Mouse (Mus musculus): ENCODE data around the gene Mr1. TPM values are rescaled to one million over a fixed set of nuclear protein-coding genes. Genes with fewer than 3 reads are reported as not detected.

The Mr1 gene
- polyA plus RNA-seq, 1 experiment from 2014 or later, result 3.1 TPM

GRCm38 (mm10) chr1:155096620-155097261, 49.9 kb downstream of the Mr1 start:
- 84% methylated on average over 4 of the region's 4 CpGs for WGBS
- H3K27ac ChIP-seq (replicated peaks; ENCODE audit: low read depth, low read length), result no peak overlapping the region
- H3K36me3 ChIP-seq (ENCODE audit: control insufficient read depth, insufficient read depth, low read length), result no peaks in the 10 kb centered on the region
- ATAC-seq (ENCODE audit: insufficient number of reproducible peaks, low FRiP score, low TSS enrichment, low read depth) (no peak), DNase-seq (ENCODE audit: low spot score) (no peak)
- no peaks in the 10 kb centered on the region for H3K27me3 ChIP-seq (ENCODE audit: control insufficient read depth, insufficient read depth, low read length)
- H3K4me3 ChIP-seq (ENCODE audit: low read depth, low read length), result no peak overlapping the region
- peaks cover 18% of the 10 kb centered on the region for H3K4me1 ChIP-seq (ENCODE audit: control insufficient read depth, insufficient read depth, low read length)
- peak overlapping the region; percentile 83; the same call in 1 of the 2 replicates for H3K4me2 ChIP-seq (ENCODE audit: low read depth, severe bottlenecking)
- no peak overlapping the region for H3K9ac ChIP-seq (ENCODE audit: low read length)
- no peaks in the 10 kb centered on the region for H3K9me3 ChIP-seq (ENCODE audit: control insufficient read depth, low read length)

- Histone ChIP-seq H3K9ac (ENCODE audit: low read length) (no peak overlapping the region), H3K27me3 (ENCODE audit: control insufficient read depth, insufficient read depth, low read length) (no peaks in the 10 kb centered on the region), H3K4me1 (ENCODE audit: control insufficient read depth, insufficient read depth, low read length) (peaks cover 24% of the 10 kb centered on the region), H3K9me3 (ENCODE audit: control insufficient read depth, low read length) (no peaks in the 10 kb centered on the region), H3K27ac (replicated peaks; ENCODE audit: low read depth, low read length) (no peak overlapping the region), H3K36me3 (ENCODE audit: control insufficient read depth, insufficient read depth, low read length) (no peaks in the 10 kb centered on the region), H3K4me2 (ENCODE audit: low read depth, severe bottlenecking) (no peak overlapping the region), H3K4me3 (ENCODE audit: low read depth, low read length) (no peak overlapping the region)
- WGBS, result 56% methylated on average over 9 of the region's 9 CpGs
- ATAC-seq (ENCODE audit: insufficient number of reproducible peaks, low FRiP score, low TSS enrichment, low read depth) (no peak), DNase-seq (ENCODE audit: low spot score) (no peak)
Observed at GRCm38 (mm10) chr1:155093971-155094707, 52.5 kb downstream of the Mr1 start.

DNA sequence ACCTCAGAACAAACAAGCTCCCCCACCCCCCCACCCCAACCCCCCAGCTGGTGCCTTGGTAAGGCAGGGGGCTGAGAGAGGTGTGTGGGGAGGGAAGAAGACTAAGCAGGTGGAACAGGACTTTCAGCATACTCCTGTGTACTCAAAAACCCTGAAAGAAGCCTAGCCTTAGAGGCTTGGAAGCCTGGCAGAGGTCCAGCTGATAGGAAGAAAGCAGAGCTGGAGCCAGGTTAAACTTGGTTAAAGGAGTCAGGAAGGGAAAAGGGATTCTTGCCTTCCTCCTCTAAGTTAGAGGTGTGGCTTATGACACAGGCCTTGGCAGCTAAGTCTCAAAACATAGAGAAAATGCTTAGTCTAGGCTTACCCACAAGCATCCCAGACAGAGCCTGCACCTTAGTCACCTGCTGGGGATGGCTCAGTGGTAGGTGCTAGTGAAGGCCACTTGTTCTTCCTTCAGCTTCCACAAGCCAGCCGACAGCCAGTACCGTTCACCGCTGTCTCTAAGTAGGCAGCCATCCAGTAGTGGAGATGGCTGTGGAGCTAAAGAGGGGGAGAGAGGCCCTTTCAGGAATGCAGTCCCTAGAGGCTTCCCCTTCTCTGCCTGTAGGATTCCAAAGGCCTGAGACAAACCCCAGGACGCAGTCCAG, 53.3 kb downstream of the Mr1 start:
- Histone ChIP-seq H3K4me1 (ENCODE audit: control insufficient read depth, insufficient read depth, low read length) (peaks cover 27% of the 10 kb centered on the region), H3K9ac (ENCODE audit: low read length) (no peak overlapping the region), H3K9me3 (ENCODE audit: control insufficient read depth, low read length) (no peaks in the 10 kb centered on the region), H3K4me2 (ENCODE audit: low read depth, severe bottlenecking) (no peak overlapping the region), H3K4me3 (ENCODE audit: low read depth, low read length) (no peak overlapping the region), H3K36me3 (ENCODE audit: control insufficient read depth, insufficient read depth, low read length) (no peaks in the 10 kb centered on the region), H3K27me3 (ENCODE audit: control insufficient read depth, insufficient read depth, low read length) (no peaks in the 10 kb centered on the region), H3K27ac (replicated peaks; ENCODE audit: low read depth, low read length) (no peak overlapping the region)
- WGBS, result 50% methylated on average over 4 of the region's 4 CpGs
- no peak for ATAC-seq (ENCODE audit: insufficient number of reproducible peaks, low FRiP score, low TSS enrichment, low read depth)
- DNase-seq (ENCODE audit: low spot score), result no peak

GRCm38 (mm10) chr1:155091842-155092800, 54.5 kb downstream of the Mr1 start:
- no peak overlapping the region for H3K4me3 ChIP-seq (ENCODE audit: low read depth, low read length)
- H3K4me2 ChIP-seq (ENCODE audit: low read depth, severe bottlenecking), result peak overlapping the region; percentile 8; the same call in 1 of the 2 replicates
- H3K27me3 ChIP-seq (ENCODE audit: control insufficient read depth, insufficient read depth, low read length), result no peaks in the 10 kb centered on the region
- H3K4me1 ChIP-seq (ENCODE audit: control insufficient read depth, insufficient read depth, low read length), result peaks cover 25% of the 10 kb centered on the region
- H3K9me3 ChIP-seq (ENCODE audit: control insufficient read depth, low read length), result no peaks in the 10 kb centered on the region
- peak overlapping the region; percentile 75 for H3K27ac ChIP-seq (replicated peaks; ENCODE audit: low read depth, low read length)
- no peaks in the 10 kb centered on the region for H3K36me3 ChIP-seq (ENCODE audit: control insufficient read depth, insufficient read depth, low read length)
- H3K9ac ChIP-seq (ENCODE audit: low read length), result no peak overlapping the region
- ATAC-seq (ENCODE audit: insufficient number of reproducible peaks, low FRiP score, low TSS enrichment, low read depth) (peak; percentile 67), DNase-seq (ENCODE audit: low spot score) (peak; percentile 65)
- WGBS, result 14% methylated on average over 14 of the region's 14 CpGs

DNA sequence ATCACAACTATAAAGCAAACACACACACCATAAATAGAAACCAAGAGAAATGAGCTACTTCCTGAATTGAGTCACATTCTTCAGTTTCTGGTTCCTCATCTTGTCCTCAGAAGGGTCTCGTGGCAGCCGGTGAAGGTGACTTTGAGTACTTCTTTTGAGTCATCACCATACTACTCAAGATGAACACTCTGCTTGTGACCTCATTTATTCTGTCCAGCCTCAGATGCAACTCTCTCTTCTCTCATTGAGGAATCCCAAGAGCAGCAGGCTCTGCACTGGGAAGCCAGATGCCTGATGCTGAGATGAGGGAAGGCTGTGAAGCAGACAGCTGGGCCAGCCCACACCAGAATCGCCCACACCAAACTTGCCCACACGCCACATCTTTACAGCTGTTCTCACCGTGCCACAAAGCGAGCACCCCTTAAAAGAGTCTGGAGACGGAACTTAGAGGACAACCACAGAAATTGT, 55.2 kb downstream of the Mr1 start:
- Histone ChIP-seq H3K4me2 (ENCODE audit: low read depth, severe bottlenecking) (0 out of 2 replicates have a peak overlapping the region, but pooled peaks have one; percentile 8), H3K4me1 (ENCODE audit: control insufficient read depth, insufficient read depth, low read length) (peaks cover 31% of the 10 kb centered on the region), H3K9ac (ENCODE audit: low read length) (no peak overlapping the region), H3K36me3 (ENCODE audit: control insufficient read depth, insufficient read depth, low read length) (no peaks in the 10 kb centered on the region), H3K4me3 (ENCODE audit: low read depth, low read length) (no peak overlapping the region), H3K9me3 (ENCODE audit: control insufficient read depth, low read length) (no peaks in the 10 kb centered on the region), H3K27ac (replicated peaks; ENCODE audit: low read depth, low read length) (peak overlapping the region; percentile 75; the same call in 1 of the 2 replicates), H3K27me3 (ENCODE audit: control insufficient read depth, insufficient read depth, low read length) (no peaks in the 10 kb centered on the region)
- ATAC-seq (ENCODE audit: insufficient number of reproducible peaks, low FRiP score, low TSS enrichment, low read depth) (no peak), DNase-seq (ENCODE audit: low spot score) (no peak)
- WGBS, result 72% methylated on average over 7 of the region's 7 CpGs

- H3K4me2 ChIP-seq (ENCODE audit: low read depth, severe bottlenecking), result no peak overlapping the region
- H3K9ac ChIP-seq (ENCODE audit: low read length), result no peak overlapping the region
- 59% methylated on average over 1 of the region's 1 CpGs for WGBS
- H3K4me1 ChIP-seq (ENCODE audit: control insufficient read depth, insufficient read depth, low read length), result peaks cover 38% of the 10 kb centered on the region
- no peaks in the 10 kb centered on the region for H3K27me3 ChIP-seq (ENCODE audit: control insufficient read depth, insufficient read depth, low read length)
- no peak overlapping the region for H3K4me3 ChIP-seq (ENCODE audit: low read depth, low read length)
- no peak overlapping the region for H3K27ac ChIP-seq (replicated peaks; ENCODE audit: low read depth, low read length)
- no peaks in the 10 kb centered on the region for H3K36me3 ChIP-seq (ENCODE audit: control insufficient read depth, insufficient read depth, low read length)
- ATAC-seq (ENCODE audit: insufficient number of reproducible peaks, low FRiP score, low TSS enrichment, low read depth), result no peak
- H3K9me3 ChIP-seq (ENCODE audit: control insufficient read depth, low read length), result no peaks in the 10 kb centered on the region
- no peak for DNase-seq (ENCODE audit: low spot score)
Observed at GRCm38 (mm10) chr1:155090736-155091135, 55.9 kb downstream of the Mr1 start.

GRCm38 (mm10) chr1:155090327-155090726, 56.3 kb downstream of the Mr1 start:
- no peaks in the 10 kb centered on the region for H3K36me3 ChIP-seq (ENCODE audit: control insufficient read depth, insufficient read depth, low read length)
- no peak overlapping the region for H3K27ac ChIP-seq (replicated peaks; ENCODE audit: low read depth, low read length)
- no peak overlapping the region for H3K4me2 ChIP-seq (ENCODE audit: low read depth, severe bottlenecking)
- H3K4me3 ChIP-seq (ENCODE audit: low read depth, low read length), result no peak overlapping the region
- no peaks in the 10 kb centered on the region for H3K9me3 ChIP-seq (ENCODE audit: control insufficient read depth, low read length)
- 87% methylated on average over 7 of the region's 7 CpGs for WGBS
- DNase-seq (ENCODE audit: low spot score), result no peak
- no peak overlapping the region for H3K9ac ChIP-seq (ENCODE audit: low read length)
- H3K4me1 ChIP-seq (ENCODE audit: control insufficient read depth, insufficient read depth, low read length), result peaks cover 39% of the 10 kb centered on the region
- no peaks in the 10 kb centered on the region for H3K27me3 ChIP-seq (ENCODE audit: control insufficient read depth, insufficient read depth, low read length)
- ATAC-seq (ENCODE audit: insufficient number of reproducible peaks, low FRiP score, low TSS enrichment, low read depth), result no peak

Measured in limb, embryonic 11.5 days (tissue).